Mouse (Mus musculus) ES-Bruce4 (cell line): Measurements from ENCODE around the gene Selenof.

Experiments used
- CTCF ChIP-seq: IDR thresholded peaks from one replicate; pipeline ENCODE4 v1.8.1; 2011; ENCODE audit warnings: low read depth, low read length
- EP300 ChIP-seq: IDR thresholded peaks from 2 replicates; pipeline ENCODE4 v1.6.1; 2011; ENCODE audit warnings: low read depth, low read length; ENCODE audit not compliant: insufficient read depth
- POLR2A ChIP-seq: IDR thresholded peaks from one replicate; pipeline ENCODE4 v1.8.1; 2011; ENCODE audit warnings: low read length; ENCODE audit not compliant: insufficient read depth

DNA sequence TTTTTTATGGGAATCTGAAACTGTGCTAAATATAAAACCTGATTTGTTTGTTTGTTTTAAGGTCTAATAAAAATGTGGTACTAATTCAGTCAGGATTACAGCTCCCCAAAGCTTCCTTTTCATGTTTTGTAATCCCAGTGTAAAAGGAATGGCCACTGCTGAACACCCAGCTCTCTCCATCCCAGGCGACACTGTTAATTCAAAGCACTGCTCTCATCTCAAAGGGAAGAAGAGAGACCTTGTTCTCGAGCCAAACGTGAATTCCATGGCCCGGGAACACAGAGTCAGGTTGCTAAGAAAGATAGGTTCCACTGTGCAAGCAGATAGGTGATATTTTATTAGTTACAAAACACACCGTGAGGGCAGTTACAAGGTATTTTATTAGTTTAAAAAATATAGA, 74.1 kb downstream of the Selenof start:
- no peak for TF ChIP-seq EP300
- TF ChIP-seq POLR2A = no peak
- TF ChIP-seq CTCF = no peak
